Mouse (Mus musculus): ENCODE measurements at regions not wholly inside any gene's neighbourhood (a gene's known extent, or its start where the extent isn't known, plus 50 kb on each side); places are given as distances from the start of the nearest gene placed in this dataset.

GRCm38 (mm10) chr19:54460426-54461170 is 416.6 kb downstream of the Adra2a start:
- DNase-seq (ENCODE audit: low spot score in 2 of 2): no peak

- no peak for DNase-seq (ENCODE audit: low spot score in 2 of 2)
Observed at GRCm38 (mm10) chr19:54462480-54462879, 418.5 kb downstream of the Adra2a start.

GRCm38 (mm10) chr19:54470034-54470433 is 426.1 kb downstream of the Adra2a start:
- DNase-seq (ENCODE audit: low spot score in 2 of 2): no peak

GRCm38 (mm10) chr19:54498066-54498465 is 454.1 kb downstream of the Adra2a start:
- DNase-seq (ENCODE audit: low spot score in 2 of 2): no peak

- DNase-seq (ENCODE audit: low spot score in 2 of 2): no peak
Observed at GRCm38 (mm10) chr19:54533858-54534257, 489.9 kb downstream of the Adra2a start.

GRCm38 (mm10) chr19:54555351-54555750 is 511.4 kb downstream of the Adra2a start:
- no peak for DNase-seq (ENCODE audit: low spot score in 2 of 2)

- DNase-seq (ENCODE audit: low spot score in 2 of 2): no peak
Observed at GRCm38 (mm10) chr19:54557984-54558383, 514.0 kb downstream of the Adra2a start.

GRCm38 (mm10) chr19:54583574-54583973 is 539.6 kb downstream of the Adra2a start:
- DNase-seq (ENCODE audit: low spot score in 2 of 2): no peak

- DNase-seq (ENCODE audit: low spot score in 2 of 2): no peak
Observed at GRCm38 (mm10) chr19:54584687-54585237, 540.8 kb downstream of the Adra2a start.

GRCm38 (mm10) chr19:54585326-54585725 is 541.4 kb downstream of the Adra2a start:
- no peak for DNase-seq (ENCODE audit: low spot score in 2 of 2)

- DNase-seq (ENCODE audit: low spot score in 2 of 2): no peak
Observed at GRCm38 (mm10) chr19:54603345-54603744, 523.7 kb downstream of the Gpam start.

GRCm38 (mm10) chr19:54605346-54605745 is 521.7 kb downstream of the Gpam start:
- DNase-seq (ENCODE audit: low spot score in 2 of 2): no peak

- DNase-seq (ENCODE audit: low spot score in 2 of 2): peak in 1 of 2 experiments; percentile 48
Observed at GRCm38 (mm10) chr19:54616924-54617323, 510.1 kb downstream of the Gpam start.

Measured in right cerebral cortex, postnatal 10 days (tissue).